Mouse (Mus musculus) ovary, adult 18-20 months (tissue): ENCODE results near the gene Gm3278.
"Not testable (repeated sequence)": the region's sequence is repeated elsewhere in the genome, so short reads cannot be mapped to it uniquely, and the experiment has no call there.

Source experiments
- DNase-seq: peaks from one replicate; pipeline ENCODE4 v3.0.0; 2022; ENCODE audit warnings: low spot score, mixed read lengths

Gm3278 gene

DNA sequence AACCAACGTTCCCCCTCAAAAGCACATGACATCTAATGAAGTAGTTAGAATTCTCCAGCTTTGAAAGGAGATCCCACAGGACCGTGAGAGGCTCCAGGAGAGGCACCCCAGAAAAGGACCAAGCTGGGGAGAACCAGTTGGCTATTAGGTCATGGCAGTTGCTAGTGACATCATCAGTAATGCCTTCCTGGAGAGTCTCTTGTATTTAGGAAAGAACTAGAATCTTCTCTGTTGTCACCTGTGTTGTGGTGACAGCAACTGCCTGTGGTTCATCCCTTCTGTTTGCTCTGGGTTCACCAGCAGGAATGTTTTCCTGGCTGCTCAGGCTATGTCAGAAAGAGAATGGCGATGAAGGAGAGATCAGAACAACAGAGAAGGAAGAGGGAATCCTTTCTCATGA is at the start of gene Gm3278:
Gene Gm3278, plus strand, starts transcription at position 301 of the 400 bp plus-strand sequence.
- not testable (repeated sequence) for DNase-seq

DNA sequence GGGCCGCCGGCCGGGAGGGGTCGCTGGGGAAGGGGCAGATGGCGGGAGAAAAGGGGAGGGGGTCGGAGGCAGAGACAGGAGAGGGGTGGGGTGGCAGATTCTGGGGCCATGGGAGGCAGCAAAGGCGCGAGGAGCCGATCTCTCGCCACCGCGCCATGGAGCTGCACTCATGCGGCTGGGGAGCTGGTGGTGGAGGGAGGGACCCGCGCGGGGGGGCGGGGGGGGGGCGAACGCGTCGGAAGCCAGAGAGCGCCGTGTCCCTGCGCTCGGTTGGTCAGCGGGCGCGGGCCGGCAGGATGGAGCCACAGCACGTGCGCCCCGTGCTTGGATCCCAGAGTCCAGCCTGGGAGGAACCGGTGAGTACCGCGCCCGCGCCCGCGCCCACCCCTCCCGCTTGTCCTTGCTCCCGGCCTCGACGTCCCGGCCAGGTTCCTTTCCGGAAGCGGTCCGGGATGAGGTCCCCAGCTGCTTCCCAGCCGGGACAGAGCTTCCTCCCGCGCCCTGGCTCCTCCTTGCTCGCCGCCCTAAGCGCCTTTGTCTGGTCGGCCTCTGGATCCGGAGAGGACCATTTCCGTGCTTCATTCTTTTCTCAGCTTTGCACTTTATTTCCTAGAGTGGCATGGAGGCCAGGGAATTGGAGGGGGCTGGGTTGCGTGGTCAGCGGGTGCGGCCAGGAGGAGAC is 36.8 kb upstream of the Gm3278 start, which contains the start of gene Gm3264:
Gene Gm3264, plus strand, starts transcription at position 278 of the 682 bp plus-strand sequence.
- not testable (repeated sequence) for DNase-seq
